In the genomic region with DNA sequence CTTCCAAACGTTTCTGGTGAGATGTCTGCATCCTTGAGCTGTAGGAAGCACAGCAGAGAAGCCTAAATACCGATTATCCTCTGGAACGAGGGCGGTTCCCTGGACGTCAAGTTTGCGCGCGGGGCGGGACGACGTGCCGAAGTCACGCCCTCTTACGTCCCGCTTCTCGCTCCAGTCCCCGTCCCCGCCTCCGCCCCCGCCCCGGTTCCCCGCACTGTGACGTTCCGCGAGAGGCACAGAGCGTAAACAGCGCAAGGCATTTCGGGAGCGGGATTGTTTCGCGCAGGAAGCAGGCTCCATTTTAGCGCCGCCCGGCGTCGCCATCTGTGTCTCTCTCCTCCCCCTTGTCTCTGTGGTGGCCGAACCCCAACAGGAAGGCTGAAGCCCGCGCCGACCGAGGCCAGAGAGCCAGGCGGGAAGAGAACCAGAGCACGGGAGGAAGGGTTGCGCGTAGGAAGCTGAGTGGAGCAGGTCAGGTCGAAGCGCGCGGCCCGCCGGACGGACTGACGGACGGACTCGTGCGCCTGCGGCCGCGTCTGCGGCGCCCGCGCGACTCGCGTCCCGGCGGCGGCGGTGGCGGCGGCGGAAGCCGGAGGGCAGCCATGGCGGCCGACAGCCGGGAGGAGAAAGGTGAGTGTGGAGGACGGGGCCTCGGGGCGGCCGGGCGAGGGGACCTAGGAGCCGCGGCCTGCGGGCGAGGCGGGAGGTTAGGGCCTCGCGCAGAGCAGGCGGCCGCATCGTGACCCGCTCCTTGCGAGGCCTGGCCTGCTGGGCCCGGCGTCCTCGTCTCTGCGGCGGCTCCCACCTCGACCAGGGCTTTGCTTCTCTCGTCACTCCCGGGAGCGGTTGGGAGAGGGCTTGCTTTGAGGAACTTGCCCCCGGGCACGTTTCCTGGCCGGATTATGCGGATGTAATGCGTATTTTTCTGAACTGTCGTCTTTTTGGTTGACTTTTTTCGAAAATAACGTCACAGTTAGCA, we compare ENCODE assay signal across 8 mouse cellular contexts. TPM values are rescaled to one million over a fixed set of nuclear protein-coding genes. Genes with fewer than 3 reads are reported as not detected.
A peak's percentile ranks its signal among the peaks of the same experiment; 100 is the strongest.
DNase-seq lines count a peak whose midpoint lies in the region; ATAC-seq and TF ChIP-seq lines count a peak whose summit lies in the region.

A gene (plus strand): TSS at position 260 of the 979 bp plus-strand sequence.

- peak; percentile 96 for DNase-seq in 416B (ENCODE audit: low read depth)
- DNase-seq in heart, adult 8-10 months (ENCODE audit: low spot score): peak; percentile 95
- peak; percentile 94 for DNase-seq in kidney, adult 9 months
- DNase-seq in limb, embryonic 14.5 days (ENCODE audit: low spot score): peak; percentile 95
- peak; percentile 97 for DNase-seq in midbrain, postnatal 0 days (ENCODE audit: low spot score)
- DNase-seq in spleen, postnatal 14 days (ENCODE audit: low spot score in 2 of 2): peak; percentile 81 to 88

- TF ChIP-seq CTCF in bone marrow, adult 2 months (IDR thresholded peaks at IDR 0.05; ENCODE audit: control insufficient read depth, insufficient read depth, low read length): no peak
- peak; percentile 28 for TF ChIP-seq CTCF in midbrain, postnatal 0 days (IDR thresholded peaks at IDR 0.05)

- H3K9me3 ChIP-seq in embryonic facial prominence, embryonic 15.5 days (replicated peaks): no peaks in the 10 kb centered on the region
- no peaks in the 10 kb centered on the region for H3K9me3 ChIP-seq in limb, embryonic 14.5 days (ENCODE audit: control insufficient read depth, low read length)
- no peaks in the 10 kb centered on the region for H3K9me3 ChIP-seq in midbrain, postnatal 0 days (ENCODE audit: low read length)

- H3K4me1 ChIP-seq in bone marrow, adult 2 months (ENCODE audit: control insufficient read depth, insufficient read depth, low read length): peaks cover 1% of the 10 kb centered on the region; the same call in 1 of the 2 replicates
- H3K4me1 ChIP-seq in embryonic facial prominence, embryonic 15.5 days: 0 out of 2 replicates have a peak, but pooled peaks cover 3% of the 10 kb centered on the region
- 0 out of 2 replicates have a peak, but pooled peaks cover 4% of the 10 kb centered on the region for H3K4me1 ChIP-seq in limb, embryonic 14.5 days (ENCODE audit: control insufficient read depth, insufficient read depth, low read length)
- no peaks in the 10 kb centered on the region for H3K4me1 ChIP-seq in midbrain, postnatal 0 days (ENCODE audit: insufficient read depth, low read length)

- H3K4me2 ChIP-seq in embryonic facial prominence, embryonic 15.5 days (replicated peaks): peak within 1 kb of the TSS; percentile 56
- peak within 1 kb of the TSS; percentile 71 for H3K4me2 ChIP-seq in limb, embryonic 14.5 days (replicated peaks; ENCODE audit: low read depth, low read length, severe bottlenecking)
- peak within 1 kb of the TSS; percentile 62 for H3K4me2 ChIP-seq in midbrain, postnatal 0 days (ENCODE audit: low read depth, low read length, poor library complexity, severe bottlenecking)

- no peaks in the 10 kb centered on the region for H3K36me3 ChIP-seq in embryonic facial prominence, embryonic 15.5 days
- no peaks in the 10 kb centered on the region for H3K36me3 ChIP-seq in limb, embryonic 14.5 days (ENCODE audit: control insufficient read depth, insufficient read depth, low read length)
- H3K36me3 ChIP-seq in midbrain, postnatal 0 days (ENCODE audit: insufficient read depth, low read length): no peaks in the 10 kb centered on the region

- peak within 1 kb of the TSS; percentile 100 for H3K27ac ChIP-seq in bone marrow, adult 2 months (ENCODE audit: control insufficient read depth, insufficient read depth, low read depth, low read length, poor library complexity)
- peak within 1 kb of the TSS; percentile 99 for H3K27ac ChIP-seq in embryonic facial prominence, embryonic 15.5 days (replicated peaks)
- peak within 1 kb of the TSS; percentile 99 for H3K27ac ChIP-seq in limb, embryonic 14.5 days (replicated peaks; ENCODE audit: low read depth, low read length)
- H3K27ac ChIP-seq in midbrain, postnatal 0 days (ENCODE audit: low read depth, low read length): peak within 1 kb of the TSS; percentile 99

- whole genome bisulfite sequencing in bone marrow, adult 2 months: under 1% methylated on average over 108 of the region's 111 CpGs
- under 1% methylated on average over 103 of the region's 111 CpGs for WGBS in embryonic facial prominence, embryonic 15.5 days
- 2% methylated on average over 87 of the region's 111 CpGs for WGBS in limb, embryonic 14.5 days
- WGBS in midbrain, postnatal 0 days: under 1% methylated on average over 81 of the region's 111 CpGs

- TF ChIP-seq POLR2A in bone marrow, adult 2 months (IDR thresholded peaks at IDR 0.05; ENCODE audit: borderline replicate concordance, control insufficient read depth, low read depth, low read length): peak; percentile 97
- TF ChIP-seq POLR2A in limb, embryonic 14.5 days (IDR thresholded peaks at IDR 0.05; ENCODE audit: borderline replicate concordance, extremely low read depth, insufficient read depth, insufficient read length): peak; percentile 93; the same call in 1 of the 2 replicates

- ATAC-seq in embryonic facial prominence, embryonic 15.5 days (ENCODE audit: insufficient number of reproducible peaks, low FRiP score, low TSS enrichment, low read depth): peak; percentile 100
- ATAC-seq in limb, embryonic 14.5 days (ENCODE audit: low FRiP score, low read depth): peak; percentile 99
- ATAC-seq in midbrain, postnatal 0 days (ENCODE audit: low FRiP score): peak; percentile 100

- H3K27me3 ChIP-seq in embryonic facial prominence, embryonic 15.5 days: no peaks in the 10 kb centered on the region
- no peaks in the 10 kb centered on the region for H3K27me3 ChIP-seq in limb, embryonic 14.5 days (ENCODE audit: control insufficient read depth, insufficient read depth, low read length)
- H3K27me3 ChIP-seq in midbrain, postnatal 0 days (ENCODE audit: insufficient read depth, low read length): no peaks in the 10 kb centered on the region

- peak within 1 kb of the TSS; percentile 100 for H3K4me3 ChIP-seq in bone marrow, adult 2 months (replicated peaks; ENCODE audit: control insufficient read depth, low read depth, low read length)
- peak within 1 kb of the TSS; percentile 92 for H3K4me3 ChIP-seq in embryonic facial prominence, embryonic 15.5 days (replicated peaks)
- peak within 1 kb of the TSS; percentile 92 for H3K4me3 ChIP-seq in limb, embryonic 14.5 days (replicated peaks; ENCODE audit: low read length)
- peak within 1 kb of the TSS; percentile 94 for H3K4me3 ChIP-seq in midbrain, postnatal 0 days (ENCODE audit: low read depth, low read length)

- H3K9ac ChIP-seq in embryonic facial prominence, embryonic 15.5 days: peak within 1 kb of the TSS; percentile 88
- H3K9ac ChIP-seq in limb, embryonic 14.5 days (ENCODE audit: low read depth, low read length, severe bottlenecking): peak within 1 kb of the TSS; percentile 99
- H3K9ac ChIP-seq in midbrain, postnatal 0 days (replicated peaks; ENCODE audit: low read length, poor library complexity, severe bottlenecking): peak within 1 kb of the TSS; percentile 99

RNA-seq across cellular contexts. Expression of the gene that starts here (rescaled TPM):
- 51.2 and 92.2 TPM in 2 replicates for polyA plus RNA-seq in bone marrow, adult 2 months (2011; ENCODE audit: insufficient read depth, insufficient read length, low replicate concordance, missing spikeins)
- polyA plus RNA-seq in embryonic facial prominence, embryonic 15.5 days (2015; fragmentation: Nextera tagmentation; extraction: Ambion mirVana): 40.7 and 40.8 TPM in 2 replicates
- total RNA-seq in heart, adult 8-10 months (2022): 10 to 100 TPM; 28.2 to 34.9 (median 31.4) TPM
- 67.0 and 78.2 TPM in 2 replicates for polyA plus RNA-seq in limb, embryonic 14.5 days (2012; rRNA removed)
- 45.7 and 51.1 TPM in 2 replicates for polyA plus RNA-seq in limb, embryonic 14.5 days (2014; fragmentation: Nextera tagmentation; extraction: Ambion mirVana)
- 47.1 and 69.0 TPM in 2 replicates for total RNA-seq in midbrain, postnatal 0 days (2014; rRNA removed)
- polyA plus RNA-seq in midbrain, postnatal 0 days (2015; fragmentation: Nextera tagmentation; extraction: Ambion mirVana): 25.1 and 29.6 TPM in 2 replicates

Comparison
In these comparisons a context has a peak if more than half of its experiments do, and no peak if none do; other contexts are left out.
1. Peak in every context shown above with its lines: DNase-seq, ATAC-seq, H3K4me3 ChIP-seq and H3K27ac ChIP-seq.